Mouse (Mus musculus) limb, embryonic 12.5 days (tissue): ENCODE data around the gene Evx2. TPM values are rescaled to one million over a fixed set of nuclear protein-coding genes. Genes with fewer than 3 reads are reported as not detected.

ENCODE experiments used
- ATAC-seq: fragments of 200-750 bp; cut with Nextera tagmentation; 2 replicates; pipeline ENCODE4 v1.8.0; 2017; ENCODE audit warnings: low read depth, moderate TSS enrichment; ENCODE audit not compliant: insufficient number of reproducible peaks, insufficient read depth, low FRiP score, low TSS enrichment
- H3K27ac ChIP-seq: fragments of 300-500 bp; sonication (generic); 2 replicates; pipeline ENCODE4 v1.5.1; 2016; ENCODE audit warnings: mild to moderate bottlenecking, moderate library complexity
- H3K27me3 ChIP-seq: fragments of 300-500 bp; sonication (generic); 2 replicates; pipeline ENCODE4 v1.6.1; 2016; ENCODE audit warnings: mild to moderate bottlenecking, moderate library complexity
- H3K36me3 ChIP-seq: fragments of 300-500 bp; sonication (generic); 2 replicates; pipeline ENCODE4 v1.6.1; 2016; ENCODE audit warnings: mild to moderate bottlenecking, moderate library complexity
- H3K4me1 ChIP-seq: fragments of 300-500 bp; sonication (generic); replicated peaks from 2 replicates; pipeline ENCODE4 v1.6.1; 2016
- H3K4me2 ChIP-seq: fragments of 300-500 bp; sonication (generic); 2 replicates; pipeline ENCODE4 v1.6.1; 2016; ENCODE audit warnings: mild to moderate bottlenecking, moderate library complexity
- H3K4me3 ChIP-seq: fragments of 300-500 bp; sonication (generic); replicated peaks from 2 replicates; pipeline ENCODE4 v1.5.1; 2016; ENCODE audit warnings: mild to moderate bottlenecking
- H3K9ac ChIP-seq: fragments of 300-500 bp; sonication (generic); replicated peaks from 2 replicates; pipeline ENCODE4 v1.6.1; 2016; ENCODE audit warnings: mild to moderate bottlenecking, moderate library complexity
- H3K9me3 ChIP-seq: fragments of 300-500 bp; sonication (generic); 2 replicates; pipeline ENCODE4 v1.6.1; 2016; ENCODE audit warnings: mild to moderate bottlenecking, moderate library complexity
- WGBS: fragments of 180-500 bp; shearing (Covaris S2); methylation state at CpG from one replicate; pipeline ENCODE4 v1.1.7; 2016; 5-methylcytosine and 5-hydroxymethylcytosine counted together
- polyA plus RNA-seq: library from polyadenylated mRNA; unstranded; fragments of >200 nt; fragmentation: Nextera tagmentation; extraction: Ambion mirVana; gene quantifications from 2 replicates; pipeline ENCODE4 v1.2.1, GENCODE M21; 2016

Evx2 gene
- polyA plus RNA-seq, 1 experiment from 2014 or later: 8.3 TPM

- Histone ChIP-seq H3K36me3 (peaks cover 14% of the 10 kb centered on the region; the same call in 1 of the 2 replicates), H3K9ac (peak overlapping the region; percentile 96), H3K27me3 (peaks cover 45% of the 10 kb centered on the region), H3K4me2 (peak overlapping the region; percentile 92), H3K4me1 (peaks cover 39% of the 10 kb centered on the region), H3K4me3 (peak overlapping the region; percentile 58), H3K27ac (peak overlapping the region; percentile 92), H3K9me3 (no peaks in the 10 kb centered on the region)
- no peak for ATAC-seq
- WGBS: under 1% methylated on average over 27 of the region's 27 CpGs
These were observed 27.8 kb upstream of the Evx2 start for GRCm38 (mm10) chr2:74686988-74687697.

- peak overlapping the region; percentile 92 for H3K4me2 ChIP-seq
- 3% methylated on average over 17 of the region's 17 CpGs for WGBS
- no peak for ATAC-seq
- H3K27me3 ChIP-seq: peaks cover 48% of the 10 kb centered on the region
- H3K9ac ChIP-seq: peak overlapping the region; percentile 96
- H3K4me1 ChIP-seq: peaks cover 41% of the 10 kb centered on the region
- H3K4me3 ChIP-seq: peak overlapping the region; percentile 58
- no peaks in the 10 kb centered on the region for H3K9me3 ChIP-seq
- peak overlapping the region; percentile 92 for H3K27ac ChIP-seq
- H3K36me3 ChIP-seq: peaks cover 13% of the 10 kb centered on the region; the same call in 1 of the 2 replicates
These were observed 27.1 kb upstream of the Evx2 start for GRCm38 (mm10) chr2:74686301-74686987.

- Histone ChIP-seq H3K36me3 (peaks cover 13% of the 10 kb centered on the region; the same call in 1 of the 2 replicates), H3K27me3 (peaks cover 55% of the 10 kb centered on the region), H3K4me2 (peak overlapping the region; percentile 74), H3K4me3 (peak overlapping the region; percentile 90), H3K27ac (peak overlapping the region; percentile 98; the same call in 1 of the 2 replicates), H3K4me1 (peaks cover 35% of the 10 kb centered on the region; the same call in 1 of the 2 replicates), H3K9ac (peak overlapping the region; percentile 99), H3K9me3 (no peaks in the 10 kb centered on the region)
- 7% methylated on average over 4 of the region's 4 CpGs for WGBS
- ATAC-seq: no peak
These were observed 25.8 kb upstream of the Evx2 start for GRCm38 (mm10) chr2:74685059-74685603.

GRCm38 (mm10) chr2:74684106-74684505 is 24.7 kb upstream of the Evx2 start:
- Histone ChIP-seq H3K9ac (peak overlapping the region; percentile 99), H3K27ac (peak overlapping the region; percentile 98), H3K9me3 (no peaks in the 10 kb centered on the region), H3K4me1 (peaks cover 33% of the 10 kb centered on the region; the same call in 1 of the 2 replicates), H3K4me3 (peak overlapping the region; percentile 90), H3K4me2 (peak overlapping the region; percentile 74), H3K27me3 (peaks cover 55% of the 10 kb centered on the region), H3K36me3 (peaks cover 13% of the 10 kb centered on the region; the same call in 1 of the 2 replicates)
- no peak for ATAC-seq
- under 1% methylated on average over 12 of the region's 12 CpGs for WGBS

GRCm38 (mm10) chr2:74683471-74683951 is 24.2 kb upstream of the Evx2 start:
- Histone ChIP-seq H3K4me2 (peak overlapping the region; percentile 74), H3K4me1 (peaks cover 37% of the 10 kb centered on the region; the same call in 1 of the 2 replicates), H3K27ac (peak overlapping the region; percentile 98), H3K36me3 (peaks cover 13% of the 10 kb centered on the region; the same call in 1 of the 2 replicates), H3K9me3 (no peaks in the 10 kb centered on the region), H3K4me3 (peak overlapping the region; percentile 90), H3K9ac (peak overlapping the region; percentile 99), H3K27me3 (peaks cover 52% of the 10 kb centered on the region)
- ATAC-seq: no peak
- WGBS: under 1% methylated on average over 18 of the region's 18 CpGs

- peaks cover 49% of the 10 kb centered on the region for H3K27me3 ChIP-seq
- H3K4me1 ChIP-seq: peaks cover 37% of the 10 kb centered on the region; the same call in 1 of the 2 replicates
- H3K36me3 ChIP-seq: peaks cover 10% of the 10 kb centered on the region; the same call in 1 of the 2 replicates
- H3K9me3 ChIP-seq: no peaks in the 10 kb centered on the region
- peak overlapping the region; percentile 90 for H3K4me3 ChIP-seq
- WGBS: under 1% methylated on average over 50 of the region's 51 CpGs
- 0 out of 2 replicates have a peak, but pooled peaks have one; percentile 4 for ATAC-seq
- peak overlapping the region; percentile 99 for H3K9ac ChIP-seq
- H3K27ac ChIP-seq: peak overlapping the region; percentile 98
- H3K4me2 ChIP-seq: peak overlapping the region; percentile 74
These were observed 23.4 kb upstream of the Evx2 start for GRCm38 (mm10) chr2:74682796-74683195.

- peaks cover 3% of the 10 kb centered on the region; the same call in 1 of the 2 replicates for H3K36me3 ChIP-seq
- peaks cover 48% of the 10 kb centered on the region for H3K27me3 ChIP-seq
- peak overlapping the region; percentile 99 for H3K9ac ChIP-seq
- H3K9me3 ChIP-seq: no peaks in the 10 kb centered on the region
- WGBS: under 1% methylated on average over 74 of the region's 78 CpGs
- H3K4me1 ChIP-seq: peaks cover 33% of the 10 kb centered on the region; the same call in 1 of the 2 replicates
- peak overlapping the region; percentile 98 for H3K27ac ChIP-seq
- peak; percentile 56 for ATAC-seq
- H3K4me2 ChIP-seq: peak overlapping the region; percentile 74
- H3K4me3 ChIP-seq: peak overlapping the region; percentile 90
These were observed 22.5 kb upstream of the Evx2 start for GRCm38 (mm10) chr2:74681594-74682531.

- H3K4me2 ChIP-seq: peak overlapping the region; percentile 74
These were observed 21.4 kb upstream of the Evx2 start for GRCm38 (mm10) chr2:74680561-74681398.

GRCm38 (mm10) chr2:74679980-74680379 is 20.6 kb upstream of the Evx2 start:
- Histone ChIP-seq H3K9me3 (no peaks in the 10 kb centered on the region), H3K4me1 (peaks cover 48% of the 10 kb centered on the region), H3K9ac (peak overlapping the region; percentile 99), H3K4me2 (peak overlapping the region; percentile 74), H3K4me3 (peak overlapping the region; percentile 90), H3K27ac (peak overlapping the region; percentile 98), H3K36me3 (peaks cover 3% of the 10 kb centered on the region; the same call in 1 of the 2 replicates), H3K27me3 (peaks cover 64% of the 10 kb centered on the region)
- no peak for ATAC-seq
- 1% methylated on average over 23 of the region's 23 CpGs for WGBS

More at GRCm38 (mm10) chr2:74680561-74681398, 21.4 kb upstream of the Evx2 start:
- WGBS: 2% methylated on average over 21 of the region's 21 CpGs
- peak overlapping the region; percentile 99 for H3K9ac ChIP-seq
- H3K9me3 ChIP-seq: no peaks in the 10 kb centered on the region
- peaks cover 40% of the 10 kb centered on the region for H3K4me1 ChIP-seq
- H3K4me3 ChIP-seq: peak overlapping the region; percentile 90
- H3K27me3 ChIP-seq: peaks cover 59% of the 10 kb centered on the region
- H3K27ac ChIP-seq: peak overlapping the region; percentile 98
- H3K36me3 ChIP-seq: peaks cover 3% of the 10 kb centered on the region; the same call in 1 of the 2 replicates
- no peak for ATAC-seq
